Mouse (Mus musculus) A20 (cell line): ENCODE results near the gene Psenen.

Experiments
- DNase-seq: peaks from one replicate; pipeline ENCODE4 v3.0.0-alpha.2; 2011; ENCODE audit warnings: low read depth, low spot score

Gene Psenen

DNA sequence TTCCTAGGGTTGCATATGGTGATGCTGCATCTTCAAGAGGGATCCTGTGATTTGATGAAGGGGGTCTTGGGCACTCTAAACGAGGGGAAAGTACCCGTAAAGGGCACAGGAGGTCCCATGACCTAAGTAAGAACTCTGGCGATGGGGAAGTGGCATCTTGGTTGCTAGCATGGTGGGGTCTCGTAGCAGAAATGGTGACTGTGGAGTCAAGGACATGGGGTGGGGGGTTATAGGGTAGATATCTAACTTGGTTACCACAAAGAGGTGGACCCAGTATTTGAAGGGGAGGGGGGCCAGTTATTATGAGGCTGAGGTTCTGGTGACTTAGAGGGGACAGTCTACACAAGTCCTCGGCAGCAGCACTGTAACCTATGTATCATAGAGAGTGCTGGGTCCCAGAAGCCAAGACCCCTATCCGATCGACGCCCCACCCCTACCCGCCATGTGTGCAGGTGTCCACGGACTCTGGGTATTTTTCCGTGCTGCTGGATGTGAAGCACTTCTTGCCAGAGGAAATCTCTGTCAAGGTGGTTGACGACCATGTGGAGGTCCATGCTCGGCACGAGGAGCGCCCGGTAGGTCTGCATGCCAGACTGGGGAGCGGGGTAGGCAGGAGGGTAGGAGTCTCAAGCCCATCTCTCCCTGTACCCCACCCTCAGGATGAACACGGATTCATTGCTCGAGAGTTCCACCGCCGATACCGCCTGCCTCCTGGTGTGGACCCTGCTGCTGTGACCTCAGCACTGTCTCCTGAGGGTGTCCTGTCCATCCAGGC, 9.4 kb downstream of the Psenen start:
- no peak for DNase-seq

DNA sequence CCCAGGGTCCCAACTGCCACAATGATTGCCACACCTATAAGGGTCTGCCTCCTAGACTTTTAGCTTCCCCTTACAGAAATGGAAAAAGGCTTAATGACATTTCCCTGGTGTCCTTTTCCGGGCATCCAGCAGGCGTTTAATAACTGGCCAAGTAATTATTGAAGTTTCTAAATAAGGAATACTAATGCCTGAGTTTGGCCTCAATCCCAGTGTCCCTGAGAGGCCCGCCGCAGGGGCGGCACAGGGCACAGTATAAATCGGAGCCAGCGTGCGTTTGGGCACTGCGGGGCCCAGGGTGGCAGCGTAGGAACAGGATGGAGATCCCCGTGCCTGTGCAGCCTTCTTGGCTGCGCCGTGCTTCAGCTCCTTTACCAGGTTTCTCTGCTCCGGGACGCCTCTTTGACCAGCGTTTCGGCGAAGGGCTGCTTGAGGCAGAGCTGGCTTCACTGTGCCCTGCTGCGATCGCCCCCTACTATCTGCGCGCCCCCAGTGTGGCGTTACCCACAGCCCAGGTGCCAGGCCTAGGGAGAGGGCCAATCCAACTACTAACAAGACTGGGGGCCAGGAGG, 10.3 kb downstream of the Psenen start:
- peak; percentile 39 for DNase-seq

- DNase-seq, result peak; percentile 99
These were observed 11.1 kb downstream of the Psenen start, which contains the start of the genes Hspb6 and Proser3 for GRCm38 (mm10) chr7:30552102-30553020. Hspb6 (plus strand) TSS chr7:30552178. Proser3 (minus strand) TSS chr7:30552299.

- DNase-seq, result no peak
These were observed 11.9 kb downstream of the Psenen start for GRCm38 (mm10) chr7:30551445-30552101.

- no peak for DNase-seq
These were observed 12.8 kb downstream of the Psenen start for GRCm38 (mm10) chr7:30550603-30551002.

- no peak for DNase-seq
These were observed 13.5 kb downstream of the Psenen start for GRCm38 (mm10) chr7:30549880-30550279.

GRCm38 (mm10) chr7:30544327-30544726, 19.1 kb downstream of the Psenen start:
- DNase-seq, result no peak

- no peak for DNase-seq
These were observed 22.9 kb downstream of the Psenen start for GRCm38 (mm10) chr7:30540572-30540971.

DNA sequence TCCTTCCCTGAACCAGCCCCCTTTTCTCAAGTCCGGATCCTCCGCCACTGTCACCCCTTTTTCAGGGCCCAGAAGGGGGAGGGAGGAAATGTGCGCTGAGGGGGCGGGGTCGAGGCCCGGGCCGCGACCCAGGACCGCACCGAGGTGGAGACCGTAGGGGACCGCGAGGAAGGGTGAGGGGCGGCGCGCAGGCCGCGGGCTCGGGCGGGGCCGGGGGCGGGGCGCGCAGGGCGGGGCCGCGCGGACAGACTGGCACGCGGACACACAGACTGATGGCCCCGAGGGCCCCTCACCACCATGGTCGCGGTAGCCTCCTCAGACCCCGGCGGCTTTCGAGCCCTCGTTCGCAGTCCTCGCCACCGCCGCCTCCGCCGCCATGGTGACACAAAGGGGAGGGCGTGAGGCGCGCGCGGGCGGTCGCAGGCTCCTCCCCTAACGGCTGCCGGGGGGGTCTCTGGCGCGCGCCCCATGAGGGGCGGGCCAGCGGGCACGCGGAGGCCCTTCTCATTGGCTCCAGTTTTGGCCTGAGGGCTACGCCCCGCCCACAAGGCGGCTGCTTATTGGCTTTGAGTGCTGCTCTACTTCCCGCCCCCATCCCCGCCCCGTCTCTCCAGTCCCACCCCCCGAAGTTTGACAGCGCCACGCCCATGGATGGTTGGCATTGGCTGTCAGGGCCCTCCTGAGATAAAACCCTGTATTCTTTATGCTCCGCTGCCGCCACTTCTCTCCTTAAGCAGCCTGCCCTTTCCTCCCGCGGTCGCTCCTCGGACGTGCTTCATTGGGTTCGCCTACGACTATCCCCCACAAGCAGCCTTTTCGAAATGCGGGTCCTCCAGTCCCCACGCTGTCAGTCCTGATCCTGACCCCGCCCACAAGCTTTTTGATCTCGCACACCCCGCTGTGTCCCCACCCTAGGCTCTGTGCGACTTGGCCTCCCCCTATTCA, 28.5 kb downstream of the Psenen start, which contains the start of gene Arhgap33:
TSS of gene Arhgap33 (minus strand) at position 428 of the 945 bp plus-strand sequence.
- peak; percentile 99 for DNase-seq

- no peak for DNase-seq
These were observed 29.3 kb downstream of the Psenen start for GRCm38 (mm10) chr7:30533941-30534632.

- no peak for DNase-seq
These were observed 30.5 kb downstream of the Psenen start for GRCm38 (mm10) chr7:30532931-30533330.

- no peak for DNase-seq
These were observed 32.1 kb downstream of the Psenen start for GRCm38 (mm10) chr7:30531291-30531815.

DNA sequence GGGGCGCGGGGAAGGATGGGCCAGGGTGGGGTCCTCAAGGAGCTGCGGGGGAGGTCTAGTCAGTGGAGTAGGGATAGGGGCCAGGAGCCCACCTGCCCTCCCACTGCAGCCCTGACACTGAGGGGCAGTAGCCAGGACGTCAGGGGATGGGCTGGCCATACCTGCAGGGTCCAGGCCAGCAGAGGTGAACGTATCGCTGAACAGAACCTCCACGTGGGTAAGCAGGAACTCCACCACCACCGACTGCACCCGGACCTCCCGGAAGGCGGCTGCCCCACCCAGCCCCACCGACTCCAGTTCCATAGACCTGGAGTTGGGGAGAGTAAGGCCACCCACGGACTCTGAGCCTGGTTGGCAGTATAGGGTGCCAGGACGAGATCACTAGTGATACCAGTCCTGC, 36.4 kb downstream of the Psenen start:
- no peak for DNase-seq

DNA sequence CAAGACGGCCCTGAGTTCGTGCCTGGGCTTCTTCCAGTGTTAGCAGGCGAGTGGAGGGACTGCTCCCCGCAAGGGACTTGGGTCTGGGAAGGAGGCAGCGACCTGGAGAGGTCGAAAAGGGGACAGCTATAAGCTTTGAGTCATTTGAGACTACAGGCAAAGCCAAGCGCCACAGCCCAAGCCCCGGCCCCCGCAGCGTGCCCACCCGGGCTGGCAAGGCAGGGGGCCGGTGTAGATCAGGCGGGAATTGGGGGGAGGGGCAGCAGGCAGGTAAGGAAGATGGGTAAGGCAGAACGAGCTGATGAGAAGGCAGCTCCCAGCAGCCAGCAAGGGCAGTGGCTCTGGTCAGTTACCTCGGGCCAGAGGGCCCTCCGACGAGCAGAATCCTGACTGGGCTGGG, 37.0 kb downstream of the Psenen start:
- DNase-seq, result no peak

DNA sequence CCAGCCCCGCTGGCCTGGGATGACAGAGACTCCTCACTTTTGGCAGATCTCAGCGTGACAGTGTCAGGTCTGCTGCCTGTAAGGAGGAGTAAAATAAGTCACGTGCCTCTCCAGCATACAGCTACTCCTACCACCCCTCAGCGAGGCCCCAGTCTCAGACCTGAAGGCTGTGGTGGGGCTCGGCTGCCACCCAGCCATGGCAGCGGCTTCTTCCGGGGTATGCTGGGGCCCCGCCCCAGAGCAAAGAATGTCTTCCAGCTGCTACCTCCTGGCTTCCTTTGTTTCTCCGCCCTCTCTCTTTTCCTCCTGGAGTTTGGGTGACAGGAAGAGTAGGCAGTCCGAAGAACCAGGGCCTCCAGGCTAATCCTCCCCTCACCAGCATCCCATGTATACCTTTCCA, 37.5 kb downstream of the Psenen start:
- no peak for DNase-seq

DNA sequence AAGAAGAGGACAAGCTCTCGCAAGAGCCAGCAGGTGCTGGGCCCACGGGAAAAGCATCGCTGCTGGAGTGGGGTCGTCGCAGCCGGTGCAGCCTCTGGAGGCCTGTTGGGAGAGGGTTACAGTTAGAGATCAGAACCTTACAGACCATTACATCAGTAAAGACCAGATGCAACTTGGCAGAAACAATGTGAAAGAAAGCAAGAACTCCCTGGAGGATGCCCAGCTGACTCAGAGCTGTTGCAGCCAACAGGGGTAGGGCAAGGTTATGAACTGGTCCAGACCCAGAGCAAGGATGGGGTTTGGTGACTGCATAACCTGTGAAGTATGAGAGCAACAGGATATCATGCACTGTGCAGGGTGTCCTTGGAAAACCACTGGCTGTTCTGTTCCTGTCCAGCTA, 38.9 kb downstream of the Psenen start:
- DNase-seq, result no peak

DNA sequence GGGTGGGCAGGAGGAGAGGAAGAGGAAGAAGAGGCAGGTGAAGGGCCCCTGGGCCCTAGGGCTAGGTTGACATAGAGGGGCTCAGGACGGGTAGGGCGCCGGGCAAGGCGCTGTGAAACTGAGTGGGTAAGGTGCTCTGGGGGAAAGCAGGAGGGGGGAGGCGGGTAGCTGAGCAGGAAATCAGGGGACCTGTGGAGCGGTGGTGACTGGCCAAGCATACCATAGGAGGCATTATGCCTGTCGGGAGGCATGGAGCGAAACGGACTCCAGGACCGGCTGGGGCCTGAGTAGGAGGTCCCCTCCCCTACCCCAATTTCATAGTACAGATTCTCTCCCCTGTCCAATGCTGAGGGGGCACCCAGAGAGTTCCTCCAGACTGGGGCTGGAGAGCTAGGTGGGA, 40.6 kb downstream of the Psenen start:
- DNase-seq, result no peak

DNA sequence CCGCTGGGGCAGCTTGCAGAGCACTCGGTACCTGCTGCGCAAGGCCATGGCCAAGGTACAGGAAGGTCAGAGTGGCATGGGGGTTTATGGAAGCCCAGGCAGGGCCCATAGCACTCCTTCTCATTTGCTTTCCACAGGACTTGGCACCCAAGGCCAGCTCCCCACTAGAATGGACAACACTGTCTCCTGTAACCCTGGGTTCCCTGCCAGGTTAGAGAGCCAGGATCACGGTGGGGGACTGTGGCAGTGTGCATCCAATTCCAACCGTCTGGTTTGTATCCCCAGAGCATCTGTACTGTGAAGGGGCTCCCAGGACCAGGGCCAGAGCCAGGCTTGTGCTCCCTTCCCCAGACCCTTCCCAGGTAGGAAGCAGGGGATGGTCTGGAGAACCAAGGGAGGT, 42.6 kb downstream of the Psenen start:
- no peak for DNase-seq

DNA sequence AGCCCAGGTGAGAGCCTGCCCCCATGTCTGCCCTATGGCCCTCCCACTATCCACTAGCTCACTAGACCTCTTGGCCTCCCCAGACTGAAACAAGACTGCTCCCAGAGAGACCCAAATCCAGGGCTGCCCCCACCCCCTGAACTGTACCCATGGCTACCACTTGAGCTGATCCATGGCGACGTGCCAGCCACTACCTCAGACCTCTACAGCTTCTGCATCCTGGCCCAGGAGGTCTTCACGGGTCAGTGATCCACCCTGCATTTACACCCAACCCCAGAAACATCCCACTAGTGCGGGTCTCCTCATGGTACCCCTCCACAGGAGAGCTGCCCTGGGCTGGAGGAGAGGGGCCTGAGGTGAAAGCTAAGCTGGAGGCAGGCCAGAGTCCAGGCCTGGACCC, 43.0 kb downstream of the Psenen start:
- DNase-seq, result no peak

- peak; percentile 17 for DNase-seq
These were observed 45.1 kb downstream of the Psenen start for GRCm38 (mm10) chr7:30518325-30518724.
